Mouse (Mus musculus) heart, embryonic 16.5 days (tissue): Measurements from ENCODE around the gene Ctc1. TPM values are rescaled to one million over a fixed set of nuclear protein-coding genes. Genes with fewer than 3 reads are reported as not detected.

Experiments used
- ATAC-seq: fragments of 200-750 bp; cut with Nextera tagmentation; replicated peaks from 2 replicates; pipeline ENCODE4 v1.8.0; 2017; ENCODE audit warnings: moderate number of reproducible peaks; ENCODE audit not compliant: insufficient read depth, low FRiP score; ENCODE audit errors: extremely low read depth
- H3K27ac ChIP-seq: fragments of 300-500 bp; sonication (generic); 2 replicates; pipeline ENCODE4 v1.5.1; 2014; ENCODE audit warnings: mild to moderate bottlenecking, low read length, control low read depth, moderate library complexity
- H3K27me3 ChIP-seq: fragments of 300-500 bp; sonication (generic); 2 replicates; pipeline ENCODE4 v1.6.1; 2014; ENCODE audit warnings: low read length, mixed read lengths; ENCODE audit not compliant: control insufficient read depth, insufficient read depth
- H3K36me3 ChIP-seq: fragments of 300-500 bp; sonication (generic); 2 replicates; pipeline ENCODE4 v1.6.1; 2014; ENCODE audit not compliant: control insufficient read depth, insufficient read depth
- H3K4me1 ChIP-seq: fragments of 300-500 bp; sonication (generic); 2 replicates; pipeline ENCODE4 v1.6.1; 2014; ENCODE audit warnings: low read length, mixed read lengths; ENCODE audit not compliant: control insufficient read depth, insufficient read depth
- H3K4me2 ChIP-seq: fragments of 300-500 bp; sonication (generic); 2 replicates; pipeline ENCODE4 v1.6.1; 2014; ENCODE audit warnings: low read depth, mild to moderate bottlenecking, control low read depth, low read length
- H3K4me3 ChIP-seq: fragments of 300-500 bp; sonication (generic); 2 replicates; pipeline ENCODE4 v1.5.1; 2014; ENCODE audit warnings: mild to moderate bottlenecking, control low read depth, low read length
- H3K9ac ChIP-seq: fragments of 300-500 bp; sonication (generic); 2 replicates; pipeline ENCODE4 v1.6.1; 2014; ENCODE audit warnings: low read length, control low read depth
- H3K9me3 ChIP-seq: fragments of 300-500 bp; sonication (generic); replicated peaks from 2 replicates; pipeline ENCODE4 v1.6.1; 2016; ENCODE audit warnings: low read length; ENCODE audit not compliant: control insufficient read depth
- WGBS: fragments of 180-500 bp; shearing (Covaris S2); extraction: QIAGEN DNeasy Blood & Tissue Kit; methylation state at CpG from one replicate; pipeline ENCODE4 v1.1.7; 2014; 5-methylcytosine and 5-hydroxymethylcytosine counted together
- polyA plus RNA-seq: library from polyadenylated mRNA; unstranded; fragments of >200 nt; fragmentation: Nextera tagmentation; extraction: Ambion mirVana; gene quantifications from 2 replicates; pipeline ENCODE4 v1.2.1, GENCODE M21; 2015

The Ctc1 gene
- polyA plus RNA-seq, 1 experiment from 2014 or later, result 44.4 TPM

DNA sequence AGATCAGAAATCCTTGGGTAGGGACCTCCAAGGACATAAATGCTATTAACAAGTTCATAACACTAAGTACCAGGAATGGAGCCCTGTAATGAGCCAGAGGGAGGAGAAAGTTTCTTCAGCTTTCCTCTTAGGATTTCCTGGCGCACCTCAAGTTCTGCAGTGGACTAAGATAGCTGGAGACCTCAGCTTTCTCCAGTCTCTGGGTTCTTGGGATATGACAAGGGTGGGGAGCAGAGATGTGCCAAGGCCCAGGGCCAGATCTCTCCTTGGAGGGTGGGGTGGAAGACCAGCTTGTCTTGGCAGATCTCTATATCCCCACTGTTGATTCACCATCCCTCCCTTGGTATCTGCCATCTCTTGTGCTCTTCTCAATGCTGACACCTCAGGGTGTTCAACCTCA is 40.1 kb upstream of the Ctc1 start:
- Histone ChIP-seq H3K9me3 (no peaks in the 10 kb centered on the region), H3K4me2 (no peak overlapping the region), H3K27me3 (no peaks in the 10 kb centered on the region), H3K9ac (no peak overlapping the region), H3K27ac (no peak overlapping the region), H3K36me3 (no peaks in the 10 kb centered on the region), H3K4me1 (peaks cover 24% of the 10 kb centered on the region), H3K4me3 (no peak overlapping the region)
- no peak for ATAC-seq
- WGBS, result 74% methylated on average over 1 of the region's 1 CpGs

GRCm38 (mm10) chr11:68979320-68979733 is 36.4 kb upstream of the Ctc1 start:
- Histone ChIP-seq H3K36me3 (no peaks in the 10 kb centered on the region), H3K4me1 (no peaks in the 10 kb centered on the region), H3K9ac (no peak overlapping the region), H3K4me2 (no peak overlapping the region), H3K27ac (0 out of 2 replicates have a peak overlapping the region, but pooled peaks have one; percentile 15), H3K27me3 (no peaks in the 10 kb centered on the region), H3K9me3 (no peaks in the 10 kb centered on the region), H3K4me3 (no peak overlapping the region)
- 38% methylated on average over 5 of the region's 5 CpGs for WGBS
- ATAC-seq, result 0 out of 2 replicates have a peak, but pooled peaks have one; percentile 23

DNA sequence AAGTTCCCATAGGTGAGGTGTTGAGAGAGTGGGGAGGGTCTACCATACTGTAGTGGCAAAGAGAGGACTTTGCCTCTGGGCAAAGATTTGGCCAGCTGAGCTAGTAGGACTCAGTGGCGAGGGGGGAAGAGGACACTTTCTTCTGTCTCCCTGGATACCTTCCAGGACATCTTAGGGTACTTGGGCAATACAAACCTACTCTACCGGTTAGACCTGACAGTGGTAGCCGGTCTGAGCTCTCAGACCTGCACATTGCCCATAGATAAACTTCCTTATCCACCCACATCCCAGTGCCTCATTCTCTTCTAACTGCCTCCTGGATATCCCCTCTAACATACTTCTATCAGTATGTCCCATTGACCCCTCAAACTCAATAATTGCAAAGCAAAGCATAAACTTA is 34.8 kb upstream of the Ctc1 start:
- Histone ChIP-seq H3K9me3 (no peaks in the 10 kb centered on the region), H3K4me3 (no peak overlapping the region), H3K27ac (no peak overlapping the region), H3K9ac (no peak overlapping the region), H3K4me1 (no peaks in the 10 kb centered on the region), H3K36me3 (no peaks in the 10 kb centered on the region), H3K4me2 (no peak overlapping the region), H3K27me3 (no peaks in the 10 kb centered on the region)
- no peak for ATAC-seq
- 59% methylated on average over 3 of the region's 3 CpGs for WGBS

GRCm38 (mm10) chr11:68982639-68983369 is 32.9 kb upstream of the Ctc1 start:
- Histone ChIP-seq H3K4me3 (no peak overlapping the region), H3K27me3 (no peaks in the 10 kb centered on the region), H3K4me1 (no peaks in the 10 kb centered on the region), H3K27ac (no peak overlapping the region), H3K9me3 (no peaks in the 10 kb centered on the region), H3K36me3 (peaks cover 5% of the 10 kb centered on the region), H3K4me2 (no peak overlapping the region), H3K9ac (no peak overlapping the region)
- no peak for ATAC-seq
- 33% methylated on average over 4 of the region's 4 CpGs for WGBS

DNA sequence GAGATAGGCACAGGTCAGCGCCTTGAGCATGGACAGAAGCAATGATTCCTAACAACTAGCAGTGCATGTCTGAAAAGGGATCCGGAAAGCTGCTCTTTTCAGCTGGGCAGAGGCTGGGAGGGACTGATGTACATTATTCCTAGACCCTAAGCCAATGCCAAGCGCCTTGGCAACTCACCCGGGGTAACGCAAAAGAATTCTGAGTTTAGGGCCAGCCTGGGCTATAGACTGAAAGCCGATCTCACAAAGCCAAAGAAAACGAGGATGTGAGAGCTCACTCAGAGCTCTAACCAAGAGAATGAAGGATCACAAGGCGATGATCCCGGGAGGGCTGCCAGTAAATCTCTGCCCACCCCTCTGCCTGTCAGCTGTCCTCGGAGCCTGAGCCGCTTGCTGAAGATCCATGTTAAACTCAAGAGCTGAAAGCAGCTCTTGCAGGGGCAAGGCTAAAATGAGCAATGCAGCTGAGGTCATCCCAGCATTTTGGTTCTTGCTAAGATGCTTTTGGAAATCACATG is 28.3 kb upstream of the Ctc1 start:
- H3K36me3 ChIP-seq, result peaks cover 36% of the 10 kb centered on the region
- H3K4me2 ChIP-seq, result no peak overlapping the region
- no peak overlapping the region for H3K27ac ChIP-seq
- no peaks in the 10 kb centered on the region for H3K4me1 ChIP-seq
- no peaks in the 10 kb centered on the region for H3K27me3 ChIP-seq
- ATAC-seq, result no peak
- no peak overlapping the region for H3K9ac ChIP-seq
- WGBS, result 87% methylated on average over 11 of the region's 11 CpGs
- H3K9me3 ChIP-seq, result no peaks in the 10 kb centered on the region
- no peak overlapping the region for H3K4me3 ChIP-seq

DNA sequence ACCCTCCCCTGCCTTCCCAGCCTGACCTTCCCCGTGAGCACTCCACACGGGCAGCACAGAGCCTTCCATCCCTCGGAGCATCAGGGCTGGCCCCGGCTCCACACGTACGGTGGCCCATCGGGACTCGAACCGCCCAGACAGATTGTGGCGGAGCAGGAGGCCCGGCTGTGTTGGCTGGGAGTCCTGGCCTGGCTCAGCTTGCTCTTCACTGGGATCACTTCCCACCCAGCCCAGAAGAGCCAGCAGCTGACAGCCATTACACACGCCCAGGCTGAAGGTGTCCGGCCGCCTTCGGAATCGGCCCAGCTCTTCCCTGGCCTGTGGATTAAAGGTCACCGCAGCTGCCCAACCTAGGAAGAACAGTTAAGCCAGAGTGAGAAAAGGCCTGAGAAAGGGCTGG is 27.4 kb upstream of the Ctc1 start:
- Histone ChIP-seq H3K4me3 (no peak overlapping the region), H3K27me3 (no peaks in the 10 kb centered on the region), H3K9ac (no peak overlapping the region), H3K36me3 (peaks cover 43% of the 10 kb centered on the region), H3K27ac (no peak overlapping the region), H3K9me3 (no peaks in the 10 kb centered on the region), H3K4me1 (no peaks in the 10 kb centered on the region), H3K4me2 (no peak overlapping the region)
- ATAC-seq, result no peak
- 82% methylated on average over 17 of the region's 17 CpGs for WGBS

- peaks cover 72% of the 10 kb centered on the region for H3K36me3 ChIP-seq
These were observed 22.6 kb upstream of the Ctc1 start for GRCm38 (mm10) chr11:68993122-68993521.

DNA sequence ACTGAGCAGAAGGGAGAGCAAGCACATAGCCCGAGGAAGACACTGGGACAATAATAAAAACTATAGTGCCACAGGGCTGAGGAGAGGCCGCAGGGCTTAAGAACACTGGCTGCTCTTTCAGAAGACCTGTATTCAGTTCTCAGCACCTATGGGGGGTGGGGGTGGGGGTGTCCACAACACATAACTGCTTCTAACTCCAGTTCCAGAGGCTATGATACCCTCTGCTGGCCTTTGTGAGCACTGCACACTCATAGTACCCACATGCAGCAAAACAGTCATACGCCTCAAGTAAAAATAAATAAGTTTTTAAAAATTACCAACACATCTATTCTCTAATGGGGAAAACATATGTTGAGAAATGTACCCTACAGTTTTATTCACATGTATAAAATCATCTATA is 21.3 kb upstream of the Ctc1 start:
- H3K4me2 ChIP-seq, result no peak overlapping the region
- H3K4me1 ChIP-seq, result no peaks in the 10 kb centered on the region
- 93% methylated on average over 3 of the region's 3 CpGs for WGBS
- peaks cover 76% of the 10 kb centered on the region for H3K36me3 ChIP-seq
- no peak overlapping the region for H3K9ac ChIP-seq
- no peak for ATAC-seq
- no peak overlapping the region for H3K4me3 ChIP-seq
- no peak overlapping the region for H3K27ac ChIP-seq
- no peaks in the 10 kb centered on the region for H3K9me3 ChIP-seq
- no peaks in the 10 kb centered on the region for H3K27me3 ChIP-seq

More at GRCm38 (mm10) chr11:68993122-68993521, 22.6 kb upstream of the Ctc1 start:
- no peaks in the 10 kb centered on the region for H3K9me3 ChIP-seq
- no peak overlapping the region for H3K4me3 ChIP-seq
- WGBS, result 90% methylated on average over 7 of the region's 7 CpGs
- no peak overlapping the region for H3K9ac ChIP-seq
- no peak overlapping the region for H3K27ac ChIP-seq
- H3K4me2 ChIP-seq, result no peak overlapping the region
- H3K27me3 ChIP-seq, result no peaks in the 10 kb centered on the region
- ATAC-seq, result no peak
- no peaks in the 10 kb centered on the region for H3K4me1 ChIP-seq

- H3K27me3 ChIP-seq, result no peaks in the 10 kb centered on the region
- H3K4me1 ChIP-seq, result no peaks in the 10 kb centered on the region
- no peak for ATAC-seq
- H3K9ac ChIP-seq, result no peak overlapping the region
- 86% methylated on average over 4 of the region's 4 CpGs for WGBS
- no peak overlapping the region for H3K4me3 ChIP-seq
- no peak overlapping the region for H3K27ac ChIP-seq
- no peaks in the 10 kb centered on the region for H3K9me3 ChIP-seq
- H3K36me3 ChIP-seq, result peaks cover 80% of the 10 kb centered on the region
- no peak overlapping the region for H3K4me2 ChIP-seq
These were observed 18.6 kb upstream of the Ctc1 start for GRCm38 (mm10) chr11:68997080-68997479.
